Comparison of ENCODE assay signal across 19 mouse cellular contexts in genomic region chr12:107965103-107965502, GRCm38 (mm10). TPM values are rescaled to one million over a fixed set of nuclear protein-coding genes. Genes with fewer than 3 reads are reported as not detected.
A peak's percentile ranks its signal among the peaks of the same experiment; 100 is the strongest.
DNase-seq lines count a peak whose midpoint lies in the region; ATAC-seq lines count a peak whose summit lies in the region.
"Had no signal": no experiment of that assay in that cellular context is flagged by ENCODE, and none has a peak within 500 bp of the region (broad histone marks: within the 10 kb centered on the region; RNA-seq: fewer than 3 reads in every experiment).

No protein-coding gene starts in this region.

- H3K9me3 ChIP-seq in forebrain, embryonic 15.5 days = no peaks in the 10 kb centered on the region
- no peaks in the 10 kb centered on the region for H3K9me3 ChIP-seq in forebrain, embryonic 11.5 days (ENCODE audit: control insufficient read depth, low read length)
- H3K9me3 ChIP-seq in midbrain, embryonic 10.5 days (replicated peaks) = no peaks in the 10 kb centered on the region
- H3K9me3 ChIP-seq in midbrain, embryonic 15.5 days = no peaks in the 10 kb centered on the region
- no peaks in the 10 kb centered on the region for H3K9me3 ChIP-seq in embryonic facial prominence, embryonic 11.5 days (replicated peaks; ENCODE audit: control insufficient read depth, low read length)
- no peaks in the 10 kb centered on the region for H3K9me3 ChIP-seq in limb, embryonic 11.5 days (ENCODE audit: control insufficient read depth, low read length)
- H3K9me3 ChIP-seq: intestine, embryonic 15.5 days; kidney, embryonic 15.5 days; liver, embryonic 12.5 days had no signal

- H3K4me3 ChIP-seq in forebrain, embryonic 15.5 days = no peak overlapping the region
- H3K4me3 ChIP-seq in forebrain, embryonic 11.5 days (ENCODE audit: low read depth, low read length) = no peak overlapping the region
- H3K4me3 ChIP-seq in midbrain, embryonic 10.5 days = no peak overlapping the region
- H3K4me3 ChIP-seq in midbrain, embryonic 15.5 days = no peak overlapping the region
- H3K4me3 ChIP-seq in embryonic facial prominence, embryonic 11.5 days (ENCODE audit: low read depth, low read length) = no peak overlapping the region
- H3K4me3 ChIP-seq in limb, embryonic 11.5 days (ENCODE audit: low read depth, low read length) = no peak overlapping the region
- H3K4me3 ChIP-seq: intestine, embryonic 15.5 days; kidney, embryonic 15.5 days; liver, embryonic 12.5 days had no signal

- 79% methylated on average over 12 of the region's 12 CpGs for WGBS in forebrain, embryonic 15.5 days
- WGBS in forebrain, embryonic 11.5 days = 71% methylated on average over 12 of the region's 12 CpGs
- 83% methylated on average over 12 of the region's 12 CpGs for WGBS in midbrain, embryonic 10.5 days
- 77% methylated on average over 12 of the region's 12 CpGs for WGBS in midbrain, embryonic 15.5 days
- WGBS in embryonic facial prominence, embryonic 11.5 days = 41% methylated on average over 12 of the region's 12 CpGs
- WGBS in limb, embryonic 11.5 days = 44% methylated on average over 12 of the region's 12 CpGs

- H3K27ac ChIP-seq in forebrain, embryonic 15.5 days (replicated peaks) = peak overlapping the region; percentile 61; the same call in 1 of the 2 replicates
- H3K27ac ChIP-seq in forebrain, embryonic 11.5 days (ENCODE audit: low read depth, low read length) = no peak overlapping the region
- H3K27ac ChIP-seq in midbrain, embryonic 10.5 days (replicated peaks) = peak overlapping the region; percentile 55; the same call in 1 of the 2 replicates
- H3K27ac ChIP-seq in midbrain, embryonic 15.5 days = no peak overlapping the region
- H3K27ac ChIP-seq in embryonic facial prominence, embryonic 11.5 days (replicated peaks; ENCODE audit: low read depth, low read length) = peak overlapping the region; percentile 72; the same call in 1 of the 2 replicates
- peak overlapping the region; percentile 25; the same call in 1 of the 2 replicates for H3K27ac ChIP-seq in limb, embryonic 11.5 days (replicated peaks; ENCODE audit: low read depth, low read length)
- H3K27ac ChIP-seq: intestine, embryonic 15.5 days; kidney, embryonic 15.5 days; liver, embryonic 12.5 days had no signal

- H3K4me1 ChIP-seq in forebrain, embryonic 15.5 days = peaks cover 95% of the 10 kb centered on the region
- H3K4me1 ChIP-seq in forebrain, embryonic 11.5 days (replicated peaks; ENCODE audit: control insufficient read depth, insufficient read depth, low read length) = peaks cover 34% of the 10 kb centered on the region
- H3K4me1 ChIP-seq in midbrain, embryonic 10.5 days = peaks cover 65% of the 10 kb centered on the region
- peaks cover 47% of the 10 kb centered on the region for H3K4me1 ChIP-seq in midbrain, embryonic 15.5 days
- H3K4me1 ChIP-seq in embryonic facial prominence, embryonic 11.5 days (ENCODE audit: control insufficient read depth, insufficient read depth, low read length) = peaks cover 29% of the 10 kb centered on the region
- peaks cover 61% of the 10 kb centered on the region for H3K4me1 ChIP-seq in limb, embryonic 11.5 days (ENCODE audit: control insufficient read depth, insufficient read depth, low read length)
- H3K4me1 ChIP-seq: liver, embryonic 12.5 days had no signal

- no peak for DNase-seq in forebrain, embryonic 11.5 days (ENCODE audit: low spot score)
- DNase-seq in midbrain, embryonic 10.5 days (ENCODE audit: low spot score) = no peak
- DNase-seq in embryonic facial prominence, embryonic 11.5 days (ENCODE audit: low spot score) = peak; percentile 57
- no peak for DNase-seq in limb, embryonic 11.5 days (ENCODE audit: low spot score)
- no peak for DNase-seq in heart, adult 18-20 months
- DNase-seq: adrenal gland, postnatal 36 days; cerebellum, adult 11-12 months; gastrocnemius, postnatal 36 days; layer of hippocampus, postnatal 36 days; lung, adult 2 months; lung, postnatal 36 days had no signal

- no peak overlapping the region for H3K9ac ChIP-seq in forebrain, embryonic 15.5 days (replicated peaks)
- no peak overlapping the region for H3K9ac ChIP-seq in forebrain, embryonic 11.5 days (ENCODE audit: low read length)
- H3K9ac ChIP-seq in midbrain, embryonic 15.5 days = no peak overlapping the region
- H3K9ac ChIP-seq in embryonic facial prominence, embryonic 11.5 days (replicated peaks; ENCODE audit: low read length) = no peak overlapping the region
- H3K9ac ChIP-seq in limb, embryonic 11.5 days (ENCODE audit: low read length) = no peak overlapping the region
- H3K9ac ChIP-seq: intestine, embryonic 15.5 days; kidney, embryonic 15.5 days; liver, embryonic 12.5 days had no signal

- H3K27me3 ChIP-seq in forebrain, embryonic 15.5 days = no peaks in the 10 kb centered on the region
- H3K27me3 ChIP-seq in forebrain, embryonic 11.5 days (ENCODE audit: control insufficient read depth, insufficient read depth, low read length) = no peaks in the 10 kb centered on the region
- peaks cover 7% of the 10 kb centered on the region; the same call in 1 of the 2 replicates for H3K27me3 ChIP-seq in midbrain, embryonic 10.5 days (ENCODE audit: low read depth, poor library complexity, severe bottlenecking)
- no peaks in the 10 kb centered on the region for H3K27me3 ChIP-seq in midbrain, embryonic 15.5 days (replicated peaks)
- H3K27me3 ChIP-seq in embryonic facial prominence, embryonic 11.5 days (ENCODE audit: control insufficient read depth, insufficient read depth, low read length) = no peaks in the 10 kb centered on the region
- no peaks in the 10 kb centered on the region for H3K27me3 ChIP-seq in limb, embryonic 11.5 days (ENCODE audit: control insufficient read depth, insufficient read depth, low read length)
- H3K27me3 ChIP-seq: intestine, embryonic 15.5 days; kidney, embryonic 15.5 days; liver, embryonic 12.5 days had no signal

- H3K36me3 ChIP-seq in forebrain, embryonic 15.5 days = no peaks in the 10 kb centered on the region
- H3K36me3 ChIP-seq in forebrain, embryonic 11.5 days (ENCODE audit: control insufficient read depth, insufficient read depth, low read length) = no peaks in the 10 kb centered on the region
- peaks cover 3% of the 10 kb centered on the region; the same call in 1 of the 2 replicates for H3K36me3 ChIP-seq in midbrain, embryonic 10.5 days
- no peaks in the 10 kb centered on the region for H3K36me3 ChIP-seq in midbrain, embryonic 15.5 days (replicated peaks)
- no peaks in the 10 kb centered on the region for H3K36me3 ChIP-seq in embryonic facial prominence, embryonic 11.5 days (replicated peaks; ENCODE audit: control insufficient read depth, insufficient read depth, low read depth, low read length)
- H3K36me3 ChIP-seq in limb, embryonic 11.5 days (ENCODE audit: control insufficient read depth, insufficient read depth, low read length) = no peaks in the 10 kb centered on the region
- H3K36me3 ChIP-seq: intestine, embryonic 15.5 days; kidney, embryonic 15.5 days; liver, embryonic 12.5 days had no signal

- no peak for ATAC-seq in forebrain, embryonic 15.5 days (replicated peaks)
- ATAC-seq in forebrain, embryonic 11.5 days (replicated peaks; ENCODE audit: low FRiP score) = no peak
- no peak for ATAC-seq in midbrain, embryonic 15.5 days (replicated peaks)
- ATAC-seq in embryonic facial prominence, embryonic 11.5 days (replicated peaks; ENCODE audit: insufficient number of reproducible peaks, low FRiP score, low TSS enrichment, low read depth) = no peak
- no peak for ATAC-seq in limb, embryonic 11.5 days (ENCODE audit: insufficient number of reproducible peaks, low FRiP score, low TSS enrichment, low read depth)
- no peak for ATAC-seq in erythroid progenitor cell, adult 5-6 weeks (replicated peaks; ENCODE audit: low FRiP score, poor library complexity, severe bottlenecking)
- ATAC-seq: forebrain, embryonic 14.5 days; intestine, embryonic 15.5 days; liver, embryonic 12.5 days had no signal

- no peak overlapping the region for H3K4me2 ChIP-seq in forebrain, embryonic 15.5 days (replicated peaks)
- H3K4me2 ChIP-seq in forebrain, embryonic 11.5 days (ENCODE audit: low read depth, low read length, severe bottlenecking) = no peak overlapping the region
- no peak overlapping the region for H3K4me2 ChIP-seq in midbrain, embryonic 15.5 days
- no peak overlapping the region; the same call in 1 of the 2 replicates for H3K4me2 ChIP-seq in embryonic facial prominence, embryonic 11.5 days (ENCODE audit: low read depth, low read length)
- no peak overlapping the region for H3K4me2 ChIP-seq in limb, embryonic 11.5 days (ENCODE audit: low read depth, severe bottlenecking)
- H3K4me2 ChIP-seq: intestine, embryonic 15.5 days; kidney, embryonic 15.5 days; liver, embryonic 12.5 days had no signal

RNA-seq across cellular contexts. Expression of gene Bcl11b, which starts 38.3 kb away (rescaled TPM):
- polyA plus RNA-seq in forebrain, embryonic 15.5 days (2015; fragmentation: Nextera tagmentation; extraction: Ambion mirVana) = 109 and 117 TPM in 2 replicates
- 19.4 and 24.2 TPM in 2 replicates for polyA plus RNA-seq in forebrain, embryonic 11.5 days (2014; fragmentation: Nextera tagmentation; extraction: Ambion mirVana)
- 2.5 and 3.9 TPM in 2 replicates for polyA plus RNA-seq in midbrain, embryonic 10.5 days (2016; fragmentation: Nextera tagmentation; extraction: Ambion mirVana)
- polyA plus RNA-seq in midbrain, embryonic 15.5 days (2015; fragmentation: Nextera tagmentation; extraction: Ambion mirVana) = 33.7 and 37.6 TPM in 2 replicates
- polyA plus RNA-seq in embryonic facial prominence, embryonic 11.5 days (2014; fragmentation: Nextera tagmentation; extraction: Ambion mirVana) = 14.8 and 15.5 TPM in 2 replicates
- 8.7 and 12.3 TPM in 2 replicates for polyA plus RNA-seq in limb, embryonic 11.5 days (2014; fragmentation: Nextera tagmentation; extraction: Ambion mirVana)
- 1 to 10 TPM in 1 of 2 experiments, under 1 TPM in 1; 0.69 to 1.1 TPM for total RNA-seq in heart, adult 18-20 months (2021)
- total RNA-seq in erythroid progenitor cell, adult 5-6 weeks (2015; ENCODE audit: low replicate concordance) = 0.72 and 1.3 TPM in 2 replicates
- 0.38 and 1.3 TPM in 2 replicates for total RNA-seq in erythroid progenitor cell, adult 5-6 weeks (2017; ENCODE audit: low replicate concordance)
- total RNA-seq: MEL had no signal

Comparison
In these comparisons a context has a peak if more than half of its experiments do, and no peak if none do; other contexts are left out.
1. H3K27ac ChIP-seq: peak in forebrain, embryonic 15.5 days (single experiment), midbrain, embryonic 10.5 days (single experiment), embryonic facial prominence, embryonic 11.5 days (single experiment) and limb, embryonic 11.5 days (single experiment); none in forebrain, embryonic 11.5 days (single experiment) and midbrain, embryonic 15.5 days (single experiment).